Mouse (Mus musculus) gastrocnemius, adult 8-10 months (tissue): ENCODE results near the gene Mxra7. TPM values are rescaled to one million over a fixed set of nuclear protein-coding genes. Genes with fewer than 3 reads are reported as not detected.
"Not testable (repeated sequence)": the region's sequence is repeated elsewhere in the genome, so short reads cannot be mapped to it uniquely, and the experiment has no call there.

Experiments
- DNase-seq, 2 experiments: peaks; one replicate each; pipeline ENCODE4 v3.0.0; 2022; ENCODE audit warnings: low spot score in 2 of 2
- total RNA-seq, 4 experiments: library from RNA; stranded (reverse); gene quantifications; 2 replicates each; pipeline ENCODE4 v1.2.4; 2022

The Mxra7 gene
- 1 to 10 TPM; 5.4 to 9.4 (median 8.1) TPM for total RNA-seq

GRCm38 (mm10) chr11:116827534-116828165 lies at the start of gene Mxra7:
Gene Mxra7, minus strand, starts transcription at chr11:116828046.
- peak; percentile 71 to 78 for DNase-seq

- no peak for DNase-seq
Measured at GRCm38 (mm10) chr11:116873987-116874386, 46.1 kb upstream of the Mxra7 start.

- DNase-seq = no peak
Measured at GRCm38 (mm10) chr11:116871538-116871937, 43.7 kb upstream of the Mxra7 start.

GRCm38 (mm10) chr11:116869641-116870040 lies 41.8 kb upstream of the Mxra7 start:
- no peak for DNase-seq

- DNase-seq = no peak
Measured at GRCm38 (mm10) chr11:116869223-116869622, 41.4 kb upstream of the Mxra7 start.

GRCm38 (mm10) chr11:116868129-116868528 lies 40.3 kb upstream of the Mxra7 start:
- peak in 1 of 2 experiments; percentile 34 for DNase-seq

- no peak for DNase-seq
Measured at GRCm38 (mm10) chr11:116865945-116866585, 38.2 kb upstream of the Mxra7 start.

GRCm38 (mm10) chr11:116864444-116864843 lies 36.6 kb upstream of the Mxra7 start:
- DNase-seq = no peak

GRCm38 (mm10) chr11:116857183-116857850 lies 29.5 kb upstream of the Mxra7 start:
- no peak for DNase-seq

GRCm38 (mm10) chr11:116854279-116854678 lies 26.4 kb upstream of the Mxra7 start:
- DNase-seq = no peak

GRCm38 (mm10) chr11:116853512-116853928 lies 25.7 kb upstream of the Mxra7 start:
- DNase-seq = peak; percentile 96 to 98

- DNase-seq = peak; percentile 94 to 95
Measured at GRCm38 (mm10) chr11:116852891-116853511, 25.2 kb upstream of the Mxra7 start, which contains the start of gene Srsf2. Gene Srsf2, minus strand, starts transcription at chr11:116853094.

GRCm38 (mm10) chr11:116852291-116852890 lies 24.5 kb upstream of the Mxra7 start, which contains the start of gene Mfsd11:
Gene Mfsd11, plus strand, starts transcription at chr11:116852440.
- peak; percentile 51 to 67 for DNase-seq

GRCm38 (mm10) chr11:116851576-116852290 lies 23.9 kb upstream of the Mxra7 start:
- DNase-seq = no peak

GRCm38 (mm10) chr11:116850833-116851477 lies 23.1 kb upstream of the Mxra7 start:
- no peak for DNase-seq

GRCm38 (mm10) chr11:116850085-116850484 lies 22.2 kb upstream of the Mxra7 start:
- DNase-seq = no peak

GRCm38 (mm10) chr11:116849587-116849986 lies 21.7 kb upstream of the Mxra7 start:
- no peak for DNase-seq

GRCm38 (mm10) chr11:116848877-116849178 lies 21.0 kb upstream of the Mxra7 start:
- DNase-seq = not testable (repeated sequence)

GRCm38 (mm10) chr11:116848086-116848876 lies 20.4 kb upstream of the Mxra7 start:
- DNase-seq = no peak
